Mouse (Mus musculus): ENCODE measurements around the gene Baiap2l1.

GRCm38 (mm10) chr5:144247307-144247706 is 110.6 kb downstream of the Baiap2l1 start:
- TF ChIP-seq CTCF (IDR thresholded peaks at IDR 0.05): no peak
- no peak for TF ChIP-seq POLR2A (IDR thresholded peaks at IDR 0.05; ENCODE audit: insufficient read depth, low read depth, low read length)

Data from heart, adult 2 months (tissue).